14 mouse cellular contexts compared by ENCODE assay signal in the genomic region with DNA sequence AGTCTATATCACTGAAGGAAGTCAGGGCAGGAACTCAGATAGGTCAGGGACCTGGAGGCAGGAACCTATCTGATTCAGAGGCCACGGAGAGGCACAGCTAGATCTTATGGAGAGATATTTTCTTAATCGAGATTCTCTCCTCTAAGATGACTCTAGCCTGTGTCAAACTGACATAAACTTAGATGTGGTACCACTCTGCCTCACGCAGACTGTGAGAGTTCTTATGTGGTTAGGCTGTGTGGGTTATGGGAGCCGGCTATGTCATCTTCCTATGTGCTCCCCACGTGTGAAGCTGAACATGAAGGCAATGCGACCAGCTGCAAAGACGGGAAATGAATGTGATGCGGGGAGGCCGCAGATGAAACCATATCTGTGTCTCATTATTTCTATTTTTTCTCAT. TPM values are rescaled to one million over a fixed set of nuclear protein-coding genes. Genes with fewer than 3 reads are reported as not detected.
"Had no signal": no experiment of that assay in that cellular context is flagged by ENCODE, and none has a peak within 500 bp of the region (broad histone marks: within the 10 kb centered on the region; RNA-seq: fewer than 3 reads in every experiment).

No protein-coding gene starts in this region.

- H3K4me3 ChIP-seq: intestine, embryonic 15.5 days; left cerebral cortex, adult 2 months; limb, embryonic 12.5 days; midbrain, embryonic 13.5 days; neural tube, embryonic 15.5 days; stomach, embryonic 15.5 days had no signal

- H3K27ac ChIP-seq: intestine, embryonic 15.5 days; left cerebral cortex, adult 2 months; limb, embryonic 12.5 days; liver, embryonic 14.5 days; midbrain, embryonic 13.5 days; neural tube, embryonic 15.5 days; stomach, embryonic 15.5 days had no signal

- ATAC-seq: intestine, embryonic 15.5 days; midbrain, embryonic 13.5 days had no signal

- H3K36me3 ChIP-seq: intestine, embryonic 15.5 days; limb, embryonic 12.5 days; midbrain, embryonic 13.5 days; neural tube, embryonic 15.5 days; stomach, embryonic 15.5 days had no signal

- DNase-seq: kidney, adult 18-20 months; kidney, postnatal 10 days; lung, adult 18-20 months had no signal

- H3K4me1 ChIP-seq: limb, embryonic 12.5 days; midbrain, embryonic 13.5 days; neural tube, embryonic 15.5 days; stomach, embryonic 15.5 days had no signal

- H3K9me3 ChIP-seq: intestine, embryonic 15.5 days; midbrain, embryonic 13.5 days; neural tube, embryonic 15.5 days; stomach, embryonic 15.5 days had no signal

- H3K9ac ChIP-seq: intestine, embryonic 15.5 days; limb, embryonic 12.5 days; liver, embryonic 14.5 days; midbrain, embryonic 13.5 days; neural tube, embryonic 15.5 days; stomach, embryonic 15.5 days had no signal

- H3K27me3 ChIP-seq: intestine, embryonic 15.5 days; limb, embryonic 12.5 days; midbrain, embryonic 13.5 days; neural tube, embryonic 15.5 days; stomach, embryonic 15.5 days had no signal

- H3K4me2 ChIP-seq: intestine, embryonic 15.5 days; limb, embryonic 12.5 days; midbrain, embryonic 13.5 days; neural tube, embryonic 15.5 days; stomach, embryonic 15.5 days had no signal

RNA-seq across cellular contexts. Expression of gene Prkcg, which starts 16.8 kb away (rescaled TPM):
- polyA plus RNA-seq: limb, embryonic 12.5 days had no signal

RNA-seq across cellular contexts. Expression of gene Nlrp12, which starts 22.7 kb away (rescaled TPM):
- polyA plus RNA-seq: intestine, embryonic 15.5 days; kidney, embryonic 14.5 days; large intestine, adult 2 months; limb, embryonic 12.5 days; midbrain, embryonic 13.5 days; neural tube, embryonic 11.5 days; neural tube, embryonic 15.5 days; urinary bladder, adult 2 months had no signal
